Mouse (Mus musculus) testis, adult 2 months (tissue): ENCODE data around the gene Gm5105. TPM values are rescaled to one million over a fixed set of nuclear protein-coding genes. Genes with fewer than 3 reads are reported as not detected.

Source experiments
- H3K27ac ChIP-seq: fragments of 200-500 bp; 2 replicates; pipeline ENCODE4 v1.5.1; 2012; ENCODE audit warnings: low read depth, low read length; ENCODE audit not compliant: control insufficient read depth, insufficient read depth
- H3K27me3 ChIP-seq: fragments of 200-500 bp; 2 replicates; pipeline ENCODE4 v1.6.1; 2012; ENCODE audit warnings: mild to moderate bottlenecking, low read length, moderate library complexity; ENCODE audit not compliant: control insufficient read depth, insufficient read depth
- H3K36me3 ChIP-seq: fragments of 200-500 bp; 2 replicates; pipeline ENCODE4 v1.6.1; 2012; ENCODE audit warnings: mild to moderate bottlenecking, low read length; ENCODE audit not compliant: control insufficient read depth, insufficient read depth
- H3K4me1 ChIP-seq: fragments of 200-500 bp; 2 replicates; pipeline ENCODE4 v1.6.1; 2012; ENCODE audit warnings: low read length; ENCODE audit not compliant: control insufficient read depth, insufficient read depth
- H3K4me3 ChIP-seq: fragments of 200-500 bp; 2 replicates; pipeline ENCODE4 v1.5.1; 2012; ENCODE audit warnings: low read depth, mild to moderate bottlenecking, low read length, moderate library complexity, mixed read lengths; ENCODE audit not compliant: control insufficient read depth
- CTCF ChIP-seq: fragments of 200-500 bp; IDR thresholded peaks from 2 replicates; pipeline ENCODE4 v1.5.1; 2012; ENCODE audit warnings: low read depth, mild to moderate bottlenecking, inconsistent platforms, low read length, moderate library complexity; ENCODE audit not compliant: control insufficient read depth, insufficient read depth, insufficient replicate concordance
- POLR2A ChIP-seq: fragments of 200-500 bp; IDR thresholded peaks from 2 replicates; pipeline ENCODE4 v1.6.1; 2012; ENCODE audit warnings: low read depth, mild to moderate bottlenecking, inconsistent platforms, low read length, moderate library complexity; ENCODE audit not compliant: control insufficient read depth
- polyA plus RNA-seq: library from polyadenylated mRNA; depleted of rRNA; stranded (reverse); fragments of >200 nt; gene quantifications from 2 replicates; pipeline ENCODE4 v1.2.3, GENCODE M21; 2012

Gene Gm5105
- polyA plus RNA-seq, 1 experiment: not detected

DNA sequence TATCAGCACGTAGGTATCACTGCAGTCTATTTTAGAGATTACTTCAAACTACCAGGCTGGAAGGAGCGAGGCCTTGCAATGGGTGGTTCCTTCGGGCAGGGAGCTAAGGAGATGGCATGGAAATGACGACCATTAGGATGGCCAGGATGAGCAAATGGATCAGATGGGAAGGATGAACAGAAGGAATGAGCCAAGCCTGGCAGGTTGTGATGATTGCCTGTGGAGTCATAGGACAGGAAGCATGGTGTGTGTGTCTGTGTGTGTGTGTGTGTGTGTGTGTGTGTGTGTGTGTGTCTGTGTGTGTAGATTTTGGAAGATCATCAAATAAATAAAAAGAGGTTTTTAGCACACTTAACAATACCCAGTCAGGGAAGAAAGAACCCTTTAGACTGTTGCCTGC, 44.5 kb downstream of the Gm5105 start:
- TF ChIP-seq POLR2A (no peak), CTCF (no peak)
- no peak overlapping the region for H3K27ac ChIP-seq
- H3K4me1 ChIP-seq: no peaks in the 10 kb centered on the region
- H3K27me3 ChIP-seq: no peaks in the 10 kb centered on the region
- H3K36me3 ChIP-seq: no peaks in the 10 kb centered on the region
- H3K4me3 ChIP-seq: no peak overlapping the region

- Histone ChIP-seq H3K27ac (no peak overlapping the region), H3K4me3 (no peak overlapping the region), H3K27me3 (no peaks in the 10 kb centered on the region), H3K36me3 (no peaks in the 10 kb centered on the region), H3K4me1 (no peaks in the 10 kb centered on the region)
- TF ChIP-seq CTCF (no peak), POLR2A (no peak)
These were observed 45.2 kb downstream of the Gm5105 start for GRCm38 (mm10) chr3:138022003-138022402.

DNA sequence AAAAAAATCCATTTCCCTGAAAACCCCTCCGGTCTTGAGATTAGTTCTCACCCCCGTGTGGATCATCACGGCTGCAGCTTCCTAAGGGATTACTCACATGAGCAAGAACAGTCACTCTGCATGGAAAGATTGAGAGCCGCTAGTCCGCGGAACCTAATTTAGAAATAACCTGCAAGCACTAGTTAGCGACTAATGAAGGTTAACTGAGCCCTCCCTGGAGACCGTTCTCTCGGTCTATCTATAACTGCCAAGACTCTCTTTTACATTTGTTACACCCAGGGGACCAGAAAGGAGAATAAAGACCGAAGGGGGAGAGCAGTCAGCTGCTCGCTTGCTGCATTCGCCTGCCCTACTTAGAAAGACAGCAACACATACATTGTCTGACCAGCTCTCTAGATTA, 50.4 kb downstream of the Gm5105 start:
- Histone ChIP-seq H3K27me3 (no peaks in the 10 kb centered on the region), H3K27ac (no peak overlapping the region), H3K36me3 (no peaks in the 10 kb centered on the region), H3K4me1 (no peaks in the 10 kb centered on the region), H3K4me3 (no peak overlapping the region)
- TF ChIP-seq POLR2A (no peak), CTCF (no peak)

- Histone ChIP-seq H3K27ac (no peak overlapping the region), H3K4me1 (peaks cover 4% of the 10 kb centered on the region; the same call in 1 of the 2 replicates), H3K36me3 (no peaks in the 10 kb centered on the region), H3K27me3 (no peaks in the 10 kb centered on the region), H3K4me3 (no peak overlapping the region)
- TF ChIP-seq POLR2A (no peak), CTCF (no peak)
These were observed 52.5 kb downstream of the Gm5105 start for GRCm38 (mm10) chr3:138014725-138015124.

- H3K4me3 ChIP-seq: no peak overlapping the region
- no peak overlapping the region for H3K27ac ChIP-seq
- peaks cover 4% of the 10 kb centered on the region; the same call in 1 of the 2 replicates for H3K4me1 ChIP-seq
- no peaks in the 10 kb centered on the region for H3K27me3 ChIP-seq
- TF ChIP-seq CTCF (no peak), POLR2A (no peak)
- no peaks in the 10 kb centered on the region for H3K36me3 ChIP-seq
These were observed 54.8 kb downstream of the Gm5105 start for GRCm38 (mm10) chr3:138012351-138012750.

- Histone ChIP-seq H3K36me3 (no peaks in the 10 kb centered on the region), H3K4me1 (peaks cover 4% of the 10 kb centered on the region; the same call in 1 of the 2 replicates), H3K4me3 (no peak overlapping the region), H3K27me3 (no peaks in the 10 kb centered on the region), H3K27ac (no peak overlapping the region)
- TF ChIP-seq POLR2A (no peak), CTCF (no peak)
These were observed 59.0 kb downstream of the Gm5105 start for GRCm38 (mm10) chr3:138008152-138008551.

DNA sequence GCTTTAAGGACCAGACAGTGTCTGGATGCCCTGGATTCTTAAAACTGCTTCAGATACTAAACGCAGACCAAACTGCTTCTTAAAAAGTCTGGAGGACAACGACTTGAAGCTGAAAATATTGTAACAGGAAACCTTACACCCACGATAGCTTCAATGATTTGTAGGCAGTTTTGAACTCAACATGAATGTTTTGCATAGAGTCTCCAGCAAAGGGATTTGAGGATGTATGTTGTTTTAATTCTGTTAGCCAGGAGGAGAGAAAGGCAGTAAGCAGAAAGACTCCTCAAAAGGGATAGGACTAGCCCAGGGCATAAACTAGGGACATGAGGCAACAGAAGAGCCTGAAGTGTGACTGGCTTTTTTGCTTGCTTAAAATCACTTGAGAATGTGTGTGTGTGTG, 60.3 kb downstream of the Gm5105 start:
- H3K27me3 ChIP-seq: no peaks in the 10 kb centered on the region
- no peak overlapping the region for H3K27ac ChIP-seq
- peaks cover 4% of the 10 kb centered on the region; the same call in 1 of the 2 replicates for H3K4me1 ChIP-seq
- no peaks in the 10 kb centered on the region for H3K36me3 ChIP-seq
- no peak overlapping the region for H3K4me3 ChIP-seq
- no peak for TF ChIP-seq POLR2A
- TF ChIP-seq CTCF: no peak

DNA sequence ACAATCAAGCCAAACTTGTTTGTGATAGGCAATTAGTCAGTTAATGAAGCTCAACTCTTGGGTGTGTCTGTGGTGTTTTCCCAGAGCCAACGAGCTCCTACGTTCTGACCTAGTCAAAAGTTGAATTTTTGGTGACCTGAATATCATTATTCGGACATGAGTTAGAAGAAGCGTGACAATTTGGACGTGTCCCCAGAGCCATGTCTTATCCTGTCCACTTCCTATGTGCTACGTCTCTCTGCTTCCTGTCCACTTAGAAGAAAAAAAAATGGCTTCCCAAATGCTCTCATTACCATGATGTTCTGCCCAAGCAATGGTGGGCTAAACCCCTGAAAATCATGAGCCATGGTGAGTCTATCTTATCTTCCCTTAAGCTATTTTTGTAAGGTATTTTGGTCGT, 63.9 kb downstream of the Gm5105 start:
- Histone ChIP-seq H3K36me3 (no peaks in the 10 kb centered on the region), H3K27me3 (no peaks in the 10 kb centered on the region; the same call in 1 of the 2 replicates), H3K4me1 (peaks cover 4% of the 10 kb centered on the region), H3K27ac (no peak overlapping the region), H3K4me3 (no peak overlapping the region)
- TF ChIP-seq POLR2A (no peak), CTCF (no peak)
